Mouse (Mus musculus) brown adipose tissue, adult 24 weeks (tissue): ENCODE data around the gene A1bg. TPM values are rescaled to one million over a fixed set of nuclear protein-coding genes. Genes with fewer than 3 reads are reported as not detected.

Experiments
- H3K27ac ChIP-seq: fragments of 200-500 bp; replicated peaks from 2 replicates; pipeline ENCODE4 v1.5.1; 2012; ENCODE audit warnings: low read depth, mild to moderate bottlenecking, low read length
- H3K4me1 ChIP-seq: fragments of 200-500 bp; 2 replicates; pipeline ENCODE4 v1.6.1; 2012; ENCODE audit warnings: low read length, mixed read lengths; ENCODE audit not compliant: control insufficient read depth, insufficient read depth, insufficient read length
- H3K4me3 ChIP-seq: fragments of 200-500 bp; 2 replicates; pipeline ENCODE4 v1.5.1; 2012; ENCODE audit warnings: low read depth, mild to moderate bottlenecking, low read length, moderate library complexity; ENCODE audit not compliant: insufficient read depth
- polyA plus RNA-seq: library from polyadenylated mRNA; stranded (reverse); fragments of >200 nt; gene quantifications from 2 replicates; pipeline ENCODE4 v1.2.4, GENCODE M21; 2012; ENCODE audit not compliant: missing spikeins, insufficient read depth, insufficient read length

A1bg gene
- not detected in 2 replicates for polyA plus RNA-seq

DNA sequence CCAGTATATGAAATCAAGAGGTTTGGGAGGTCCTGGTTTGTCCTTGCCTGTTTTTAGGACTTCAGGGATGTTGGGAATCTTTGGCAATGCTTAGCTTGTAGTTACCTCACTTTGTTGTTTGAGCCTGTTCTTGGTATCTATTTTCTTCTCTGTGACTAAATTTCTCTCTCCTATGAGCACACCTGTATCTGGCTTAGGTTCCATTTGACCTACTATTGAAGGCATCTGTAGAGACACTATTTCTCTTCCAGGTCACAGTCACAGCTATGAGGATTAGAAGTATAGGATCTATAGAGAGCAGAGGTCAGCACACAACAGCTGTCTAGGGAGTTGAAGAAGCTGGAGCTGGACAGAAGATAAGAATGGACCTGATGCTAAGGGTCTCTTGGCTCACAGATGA is at the start of gene A1bg:
Gene A1bg (minus strand): TSS at position 101 of the 400 bp plus-strand sequence.
- no peaks in the 10 kb centered on the region; the same call in 1 of the 2 replicates for H3K4me1 ChIP-seq
- no peak within 1 kb of the TSS for H3K27ac ChIP-seq
- no peak within 1 kb of the TSS for H3K4me3 ChIP-seq

DNA sequence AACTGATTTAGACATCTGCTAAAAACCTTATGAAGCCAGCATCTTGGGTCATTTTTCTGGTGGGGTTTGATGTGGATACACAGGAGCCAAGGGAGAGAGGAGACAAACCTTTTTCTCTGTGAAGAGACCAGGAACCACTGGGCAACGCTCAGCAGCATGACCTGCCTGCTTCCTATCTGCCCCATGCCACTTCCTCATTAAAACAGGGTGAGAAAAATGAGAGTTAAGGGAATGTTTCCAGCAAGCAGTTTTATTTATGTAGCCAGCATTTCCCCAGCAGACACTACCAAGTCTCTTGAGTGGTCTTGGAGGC is 45.7 kb upstream of the A1bg start:
- H3K27ac ChIP-seq = no peak overlapping the region
- H3K4me3 ChIP-seq = no peak overlapping the region
- peaks cover 7% of the 10 kb centered on the region for H3K4me1 ChIP-seq

DNA sequence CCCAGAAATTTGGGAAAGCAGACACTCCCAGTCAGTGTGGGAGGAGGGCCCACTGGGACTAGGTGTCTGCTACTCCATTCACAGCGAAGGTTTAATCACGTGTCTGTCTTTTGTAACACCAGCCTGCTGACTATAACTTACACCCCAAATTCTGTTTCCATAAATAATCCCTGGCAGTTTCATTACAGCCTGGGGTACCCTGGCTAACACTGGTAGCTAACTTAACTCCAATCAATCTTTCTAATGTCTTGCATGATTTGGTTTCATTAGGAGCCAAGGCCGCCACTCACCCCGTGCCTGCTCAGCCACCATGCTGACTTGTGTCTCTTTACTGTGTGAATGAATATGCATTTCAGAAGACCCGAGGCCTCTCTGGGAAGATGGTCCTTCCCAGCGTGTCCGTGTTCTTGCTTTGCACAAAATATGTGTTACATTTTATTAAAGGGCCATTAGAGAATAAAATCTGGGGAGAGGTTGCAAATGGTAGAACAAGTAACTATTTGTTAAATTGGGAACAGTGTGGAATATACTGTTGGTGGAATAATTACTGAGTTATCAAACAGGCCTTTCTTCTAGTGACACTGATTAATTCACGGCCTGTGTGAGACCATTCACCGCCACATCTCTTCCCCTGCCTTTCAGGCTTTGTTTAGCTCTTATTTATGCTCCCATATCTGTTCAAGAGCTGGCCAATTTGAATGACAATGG is 45.2 kb upstream of the A1bg start:
- Histone ChIP-seq H3K4me3 (no peak overlapping the region), H3K4me1 (peaks cover 7% of the 10 kb centered on the region), H3K27ac (no peak overlapping the region)

DNA sequence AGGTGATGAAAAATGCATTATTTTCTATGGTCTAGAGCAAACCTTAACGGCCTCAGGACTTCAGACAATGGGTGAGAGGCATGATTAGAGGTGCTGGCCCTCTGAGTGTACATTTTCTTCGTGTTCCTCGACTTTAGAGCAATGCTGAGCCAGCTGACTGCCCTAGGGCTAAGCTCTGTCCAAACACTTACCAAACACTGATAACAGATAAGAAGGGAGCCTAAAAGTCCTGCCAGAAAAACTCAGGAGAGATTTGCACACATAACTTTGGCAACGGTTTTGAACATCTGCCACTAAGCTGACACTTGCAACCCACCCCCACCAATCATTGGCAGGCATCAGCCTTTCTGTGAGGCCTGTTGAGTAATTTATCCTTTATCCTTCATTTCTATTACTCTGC is 2.9 kb upstream of the A1bg start:
- Histone ChIP-seq H3K27ac (no peak overlapping the region), H3K4me3 (no peak overlapping the region)

DNA sequence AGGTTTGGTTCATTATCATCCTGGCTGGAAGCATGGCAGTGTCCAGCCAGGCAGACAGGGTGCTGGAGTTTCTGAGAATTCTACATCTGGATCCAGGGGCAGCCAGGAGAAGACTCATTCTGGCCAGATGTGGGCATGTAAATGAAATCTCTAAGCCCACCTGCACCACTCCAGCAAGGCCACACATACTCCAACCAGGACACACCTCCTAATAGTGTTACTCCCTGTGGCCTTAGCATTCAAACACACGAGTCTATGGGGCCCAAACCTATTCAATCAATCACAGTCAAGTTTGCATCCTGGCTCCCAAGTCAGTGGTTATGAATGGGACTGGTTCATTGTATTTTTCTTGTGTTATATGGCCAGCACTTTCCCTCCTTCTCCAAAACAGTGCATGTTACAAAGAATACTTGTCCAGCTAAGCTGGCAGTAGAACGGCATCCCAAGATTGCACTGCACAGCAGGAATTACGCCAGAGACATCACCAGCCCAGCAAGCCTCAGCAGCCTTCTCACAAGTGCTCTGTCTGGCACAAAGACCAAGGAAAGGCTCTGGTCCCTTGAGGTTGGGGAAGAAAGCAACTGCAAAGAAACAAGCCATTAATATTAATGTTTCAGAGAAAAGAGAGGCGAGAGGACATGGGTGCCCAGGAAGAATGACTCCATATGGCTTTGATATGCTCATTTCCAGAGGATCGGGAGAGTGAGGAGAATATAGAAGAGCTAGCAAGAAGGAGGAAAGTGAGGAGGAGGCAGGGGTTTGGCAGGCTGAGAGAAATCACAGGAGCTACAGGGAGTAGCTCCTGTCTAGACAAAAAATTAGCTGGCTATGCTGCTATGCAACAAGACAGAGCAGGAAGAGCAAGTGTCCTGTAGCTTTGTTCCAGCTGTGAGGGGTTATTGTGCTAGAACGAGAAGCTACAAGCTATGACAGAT is 18.8 kb downstream of the A1bg start:
- Histone ChIP-seq H3K4me1 (peaks cover 3% of the 10 kb centered on the region; the same call in 1 of the 2 replicates), H3K4me3 (no peak overlapping the region), H3K27ac (no peak overlapping the region)

More for the DNA sequence above, 2.9 kb upstream of the A1bg start:
- no peaks in the 10 kb centered on the region; the same call in 1 of the 2 replicates for H3K4me1 ChIP-seq

DNA sequence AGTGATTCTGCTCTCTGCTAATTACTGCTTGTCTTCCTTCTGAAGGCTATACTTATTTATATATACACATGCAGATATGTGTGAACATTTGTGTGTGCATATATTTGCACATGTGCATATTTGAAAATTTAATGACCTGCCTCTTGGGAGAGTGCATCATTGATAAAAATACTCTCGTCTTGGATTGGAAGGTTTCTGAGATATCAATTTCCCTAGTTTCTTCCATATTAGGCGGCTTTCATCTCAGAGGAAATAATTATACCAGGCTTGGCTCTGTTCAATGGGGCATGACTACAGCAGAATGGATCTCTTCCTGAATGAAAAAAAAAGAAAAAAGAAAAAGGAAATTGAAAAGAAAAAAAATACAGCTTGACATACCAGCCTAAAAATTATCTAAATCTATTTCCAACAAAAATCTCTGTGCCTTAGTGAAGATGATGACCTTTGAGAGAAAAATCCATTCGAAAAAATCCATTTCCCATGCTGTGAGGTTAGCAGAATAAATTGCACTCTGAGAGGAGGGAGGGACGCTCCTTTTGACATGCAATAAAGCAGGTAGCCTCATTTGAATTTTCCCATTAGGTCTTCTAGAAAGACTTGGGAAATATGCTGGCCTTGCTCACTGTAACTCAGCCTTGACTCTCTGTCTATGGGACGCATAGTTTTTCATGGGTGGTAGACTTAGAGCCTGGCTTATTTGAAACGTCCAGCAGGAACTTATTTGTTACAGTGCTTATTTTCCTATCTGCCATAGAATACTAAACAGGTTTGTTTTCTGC is 24.4 kb downstream of the A1bg start:
- H3K4me3 ChIP-seq = no peak overlapping the region

DNA sequence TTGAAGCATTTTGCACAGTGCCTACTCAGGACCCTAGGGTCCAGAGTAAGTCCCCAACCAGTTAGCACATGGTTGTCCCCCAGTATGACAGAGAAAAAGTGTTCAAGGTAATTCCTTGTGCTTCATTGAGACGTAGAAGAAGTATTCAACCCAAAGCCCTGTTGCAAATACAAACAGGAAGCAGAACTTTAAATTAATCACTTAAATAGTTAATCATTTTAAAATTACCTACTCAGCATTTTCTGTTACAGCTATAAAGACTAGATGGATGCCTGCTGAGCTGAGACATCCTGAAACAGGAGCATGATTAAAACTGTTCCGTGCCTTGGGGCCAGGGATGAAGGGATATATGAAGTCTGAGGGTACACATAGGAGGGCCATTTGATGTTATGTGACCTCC is 26.8 kb downstream of the A1bg start:
- peaks cover 5% of the 10 kb centered on the region for H3K4me1 ChIP-seq
- H3K27ac ChIP-seq = no peak overlapping the region
- H3K4me3 ChIP-seq = no peak overlapping the region

More for the DNA sequence above, 24.4 kb downstream of the A1bg start:
- Histone ChIP-seq H3K27ac (0 out of 2 replicates have a peak overlapping the region, but pooled peaks have one; percentile 8), H3K4me1 (peaks cover 2% of the 10 kb centered on the region; the same call in 1 of the 2 replicates)

DNA sequence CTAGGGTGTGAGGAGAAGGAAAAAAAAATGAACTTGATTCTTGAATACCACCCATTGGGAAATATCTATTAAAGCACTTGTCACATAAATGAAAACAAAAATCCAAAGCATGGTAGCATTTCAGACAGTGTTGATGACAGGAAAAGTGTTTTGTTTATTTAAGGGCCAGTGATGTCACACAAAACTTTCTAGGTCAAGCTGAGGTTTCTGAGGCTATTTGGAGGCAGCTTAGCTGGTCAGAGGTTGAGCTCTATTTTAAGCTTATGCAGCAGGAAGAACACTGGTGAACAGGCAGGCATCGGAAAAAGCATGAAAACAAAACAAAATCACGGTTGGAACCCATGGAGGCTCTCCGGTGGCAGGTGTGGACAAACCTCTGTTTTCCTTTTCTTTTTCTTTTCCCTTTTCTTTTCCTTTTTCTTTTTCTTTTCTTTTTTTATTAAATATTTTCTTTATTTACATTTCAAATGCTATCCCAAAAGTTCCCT is 29.8 kb downstream of the A1bg start:
- Histone ChIP-seq H3K4me3 (peak overlapping the region; percentile 49), H3K27ac (peak overlapping the region; percentile 92), H3K4me1 (peaks cover 5% of the 10 kb centered on the region)

DNA sequence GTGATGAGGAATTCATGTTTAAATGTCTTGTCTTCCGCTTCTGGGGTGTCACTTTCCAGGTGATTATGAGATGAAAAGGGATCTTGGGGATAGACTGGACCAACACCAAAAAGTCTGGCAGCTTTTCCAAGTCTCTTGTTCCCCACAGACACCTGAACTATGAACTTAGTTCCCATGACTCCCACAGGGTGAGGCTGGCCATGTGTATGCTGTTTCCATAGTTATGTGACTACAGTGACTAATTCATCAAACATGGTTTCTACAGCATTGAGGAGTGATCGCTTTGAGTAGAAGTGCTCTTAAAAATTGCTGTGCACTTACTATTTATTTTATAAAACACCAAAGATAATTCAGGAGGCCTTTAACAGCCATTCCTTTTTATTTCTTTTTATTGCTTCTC is 34.1 kb downstream of the A1bg start:
- no peak overlapping the region for H3K4me3 ChIP-seq
- no peak overlapping the region for H3K27ac ChIP-seq
- H3K4me1 ChIP-seq = peaks cover 4% of the 10 kb centered on the region

DNA sequence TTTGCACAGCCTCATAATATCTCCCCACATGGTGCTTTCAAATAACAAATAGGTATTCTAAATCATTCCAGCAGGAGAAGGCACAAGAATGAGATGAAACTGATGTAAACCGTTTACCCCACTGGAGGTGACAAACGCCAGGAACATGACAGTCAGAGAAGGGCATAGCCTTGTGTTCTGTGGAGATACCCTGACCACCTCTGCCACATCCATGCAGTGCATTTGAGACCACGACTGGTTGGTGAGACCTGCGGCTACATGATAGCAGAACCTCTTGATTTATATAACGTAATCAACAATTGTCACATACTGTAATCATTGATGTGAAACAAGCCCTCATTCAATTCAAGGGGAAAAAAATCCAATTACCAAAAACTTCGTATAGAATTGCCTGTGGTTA is 47.1 kb downstream of the A1bg start:
- no peak overlapping the region for H3K27ac ChIP-seq
- H3K4me1 ChIP-seq = no peaks in the 10 kb centered on the region
- no peak overlapping the region for H3K4me3 ChIP-seq

DNA sequence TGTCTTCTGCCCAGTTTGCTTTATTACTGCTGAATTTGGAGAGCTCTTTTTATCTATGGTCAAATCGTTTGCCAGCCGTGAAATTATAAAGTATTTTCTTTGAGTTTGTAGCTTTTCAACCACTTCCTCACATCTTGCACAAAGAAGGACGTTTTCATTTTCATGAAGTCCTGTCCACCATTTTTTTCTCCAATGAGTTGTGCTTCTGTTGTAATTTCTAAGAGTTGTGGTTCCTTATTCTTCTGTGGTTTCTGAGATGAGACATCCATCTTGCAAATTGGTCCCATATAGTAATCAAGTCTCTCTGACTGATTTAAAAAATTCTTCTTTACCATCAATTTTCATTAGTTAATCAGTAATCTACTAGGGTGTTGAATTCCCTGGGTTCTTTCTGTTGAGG is 60.4 kb downstream of the A1bg start:
- no peak overlapping the region for H3K4me3 ChIP-seq
- H3K27ac ChIP-seq = no peak overlapping the region
- H3K4me1 ChIP-seq = no peaks in the 10 kb centered on the region

DNA sequence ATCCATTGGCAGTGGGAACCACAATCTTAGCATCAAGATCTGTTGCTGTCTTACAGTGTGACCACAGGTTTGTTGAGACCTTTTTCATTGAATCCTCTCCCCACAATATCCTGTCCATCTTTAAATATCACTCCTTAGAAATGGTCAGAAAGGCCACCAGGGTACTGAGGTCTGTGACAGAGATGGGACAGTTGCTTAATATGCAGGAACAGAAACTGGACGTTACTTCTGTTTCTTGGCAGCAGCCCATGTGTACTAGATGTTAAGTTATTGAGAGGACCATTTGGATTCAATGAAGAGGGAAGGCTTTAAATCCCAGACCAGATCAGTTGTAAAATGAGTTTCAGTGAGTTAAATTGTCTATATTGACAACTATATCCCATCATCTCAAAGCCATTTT is 67.7 kb downstream of the A1bg start:
- H3K4me1 ChIP-seq = peaks cover 5% of the 10 kb centered on the region
- H3K27ac ChIP-seq = no peak overlapping the region
- H3K4me3 ChIP-seq = no peak overlapping the region

DNA sequence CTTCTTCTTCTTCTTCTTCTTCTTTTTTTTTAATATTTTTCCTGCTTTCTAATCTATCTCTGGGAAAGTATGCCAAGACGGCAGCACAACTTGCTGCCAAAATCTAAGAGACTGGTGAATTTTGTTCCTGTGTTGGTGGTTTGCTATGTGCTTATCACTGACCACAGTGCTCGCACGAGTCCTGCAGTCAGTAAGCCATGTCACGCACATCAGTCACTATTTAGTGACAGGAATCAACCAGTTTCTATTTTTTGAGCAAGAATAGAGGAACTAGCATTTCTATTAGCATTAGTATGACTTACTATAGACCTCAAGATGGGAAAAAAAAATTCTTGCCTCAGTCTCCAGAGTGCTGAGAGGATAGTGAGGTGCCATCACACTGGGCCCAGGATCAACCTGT is 68.7 kb downstream of the A1bg start:
- Histone ChIP-seq H3K4me3 (no peak overlapping the region), H3K4me1 (peaks cover 5% of the 10 kb centered on the region), H3K27ac (no peak overlapping the region)

DNA sequence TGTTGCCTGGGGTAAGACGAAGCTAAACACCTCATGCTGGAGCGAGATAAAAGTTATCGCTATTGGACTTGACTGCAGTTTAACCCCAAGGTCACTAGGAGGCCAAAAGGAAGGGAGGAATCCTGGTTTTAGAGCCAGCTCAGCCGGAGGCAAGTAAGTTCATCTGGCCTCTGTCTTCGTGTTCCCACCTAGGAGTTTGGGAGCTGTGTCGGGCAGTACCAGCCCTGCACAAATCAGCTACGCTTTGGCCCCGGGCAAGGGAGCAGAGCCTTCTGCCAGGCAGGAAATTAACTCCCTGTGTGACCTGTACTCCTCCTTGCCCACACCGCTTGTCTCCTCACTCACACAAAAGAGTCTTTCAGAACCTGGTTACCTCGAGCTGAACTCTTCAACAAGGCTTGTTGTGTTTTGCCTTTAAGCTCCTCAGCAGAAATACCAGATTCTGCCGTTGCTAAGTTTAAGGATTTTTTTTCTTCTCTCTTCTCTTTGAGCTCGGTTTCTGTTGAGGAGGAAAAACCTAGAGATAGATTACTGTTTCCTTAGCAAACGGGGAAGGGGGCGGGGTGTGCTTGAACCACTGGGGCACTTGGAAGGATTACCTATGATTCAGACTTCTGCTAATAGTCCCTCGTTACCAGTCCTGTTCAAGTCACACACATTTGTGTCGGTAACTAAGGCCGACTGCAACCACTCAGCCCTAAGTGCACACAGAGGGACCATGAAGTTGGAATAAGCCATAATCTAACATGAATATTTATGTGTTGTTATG is 69.4 kb downstream of the A1bg start, which contains the start of gene Fam84b:
Gene Fam84b (minus strand): TSS at position 548 of the 769 bp plus-strand sequence.
- peak within 1 kb of the TSS; percentile 12; the same call in 1 of the 2 replicates for H3K27ac ChIP-seq
- peaks cover 5% of the 10 kb centered on the region for H3K4me1 ChIP-seq
- no peak within 1 kb of the TSS for H3K4me3 ChIP-seq
